Mouse (Mus musculus): ENCODE data around the gene Olfr538.
"Not testable (repeated sequence)": the region's sequence is repeated elsewhere in the genome, so short reads cannot be mapped to it uniquely, and the experiment has no call there.

The Olfr538 gene

GRCm38 (mm10) chr7:140567586-140567985 is at the start of gene Olfr538:
Gene Olfr538, plus strand, starts transcription at chr7:140567886.
- DNase-seq (ENCODE audit: low read depth, low spot score), result no peak

- DNase-seq (ENCODE audit: low read depth, low spot score), result no peak
These were observed 27.9 kb upstream of the Olfr538 start for GRCm38 (mm10) chr7:140539746-140540145.

- DNase-seq (ENCODE audit: low read depth, low spot score), result not testable (repeated sequence)
These were observed 33.3 kb downstream of the Olfr538 start, which contains the start of gene Olfr46 for GRCm38 (mm10) chr7:140600969-140601368. Gene Olfr46, plus strand, starts transcription at chr7:140601269.

Data from forelimb bud, embryonic 11.5 days (tissue).